Mouse (Mus musculus) C2C12 (cell line): Measurements from ENCODE around the gene Cux1. TPM values are rescaled to one million over a fixed set of nuclear protein-coding genes. Genes with fewer than 3 reads are reported as not detected.
A peak's percentile ranks its signal among the peaks of the same experiment; 100 is the strongest.

Experiments
- H3K27me3 ChIP-seq: one replicate; pipeline ENCODE4 v1.6.1; 2011; ENCODE audit not compliant: control insufficient read depth, insufficient read depth, insufficient read length
- H3K36me3 ChIP-seq: one replicate; pipeline ENCODE4 v1.6.1; 2011; ENCODE audit not compliant: control insufficient read depth, insufficient read depth
- H3K4me3 ChIP-seq: one replicate; pipeline ENCODE4 v1.5.1; 2011; ENCODE audit warnings: mild to moderate bottlenecking, control low read depth; ENCODE audit not compliant: poor library complexity, insufficient read depth, severe bottlenecking
- H3K79me2 ChIP-seq: one replicate; pipeline ENCODE4 v1.6.1; 2011; ENCODE audit not compliant: control insufficient read depth, insufficient read depth
- H3K79me3 ChIP-seq: one replicate; pipeline ENCODE4 v1.6.1; 2011; ENCODE audit warnings: low read depth, control low read depth
- H3ac ChIP-seq: one replicate; pipeline ENCODE3; 2011; ENCODE audit warnings: low read depth; ENCODE audit not compliant: control insufficient read depth, insufficient read length
- CEBPB ChIP-seq: IDR thresholded peaks from one replicate; pipeline ENCODE4 v1.6.1; 2011; ENCODE audit warnings: low read depth, mild to moderate bottlenecking, control low read depth, moderate library complexity
- CTCF ChIP-seq: IDR thresholded peaks from one replicate; pipeline ENCODE4 v1.5.1; 2011; ENCODE audit not compliant: control insufficient read depth, insufficient read depth, insufficient read length
- FOSL1 ChIP-seq: IDR thresholded peaks from one replicate; pipeline ENCODE4 v1.8.0; 2011; ENCODE audit warnings: mild to moderate bottlenecking, low read length; ENCODE audit not compliant: poor library complexity, insufficient read depth, severe bottlenecking
- MAX ChIP-seq: IDR thresholded peaks from one replicate; pipeline ENCODE4 v1.6.1; 2011; ENCODE audit warnings: mild to moderate bottlenecking, control low read depth
- MYOD1 ChIP-seq: IDR thresholded peaks from one replicate; pipeline ENCODE4 v1.6.1; 2011; ENCODE audit warnings: low read depth; ENCODE audit not compliant: control insufficient read depth, insufficient read length
- MYOG ChIP-seq: IDR thresholded peaks from one replicate; pipeline ENCODE4 v1.6.1; 2011; ENCODE audit not compliant: control insufficient read depth, insufficient read length; ENCODE audit errors: extremely low read depth
- USF1 ChIP-seq: IDR thresholded peaks from one replicate; pipeline ENCODE4 v1.6.1; 2011; ENCODE audit warnings: low read depth, mild to moderate bottlenecking, control low read depth, moderate library complexity
- polyA plus RNA-seq: library from polyadenylated mRNA; unstranded; fragments of >200 nt; fragmentation: generic; extraction: Trizol; gene quantifications from one replicate; pipeline ENCODE4 v1.2.1, GENCODE M21; 2012; ENCODE audit warnings: missing spikeins

Gene Cux1
- polyA plus RNA-seq, 1 experiment: 43.9 TPM

DNA sequence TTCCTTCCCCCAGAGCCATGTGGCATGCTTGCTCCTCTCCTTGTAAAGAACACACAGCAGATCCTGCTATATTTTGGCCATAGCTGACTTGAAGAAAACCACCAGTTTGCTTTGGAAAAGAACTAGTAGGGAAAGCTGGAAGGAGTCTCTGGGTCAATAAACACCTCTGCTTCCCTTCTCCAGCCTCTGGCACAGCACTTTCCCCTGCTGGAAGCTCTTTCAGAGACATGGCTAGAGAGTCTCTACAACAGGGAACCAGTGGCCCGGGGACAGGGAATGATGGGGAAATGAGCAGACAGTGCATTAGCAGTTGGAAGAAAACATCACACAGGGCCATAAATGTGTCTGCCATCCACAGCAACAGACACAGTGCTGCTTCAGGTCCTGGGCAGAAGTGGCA is 98.0 kb downstream of the Cux1 start:
- H3K36me3 ChIP-seq: no peaks in the 10 kb centered on the region
- H3K4me3 ChIP-seq: no peak overlapping the region
- no peaks in the 10 kb centered on the region for H3K27me3 ChIP-seq
- TF ChIP-seq FOSL1 (no peak), MYOG (no peak)
- H3K79me2 ChIP-seq: peaks cover 80% of the 10 kb centered on the region
- peaks cover 23% of the 10 kb centered on the region for H3K79me3 ChIP-seq
- no peak overlapping the region for H3ac ChIP-seq

- TF ChIP-seq MYOD1 (no peak), FOSL1 (no peak), MYOG (no peak), MAX (no peak), USF1 (no peak), CEBPB (no peak), CTCF (no peak)
- H3K36me3 ChIP-seq: peaks cover 8% of the 10 kb centered on the region
- H3K79me3 ChIP-seq: peaks cover 32% of the 10 kb centered on the region
- H3ac ChIP-seq: no peak overlapping the region
- peaks cover 80% of the 10 kb centered on the region for H3K79me2 ChIP-seq
- H3K27me3 ChIP-seq: no peaks in the 10 kb centered on the region
- no peak overlapping the region for H3K4me3 ChIP-seq
Observed at GRCm38 (mm10) chr5:136467360-136467999, 99.8 kb downstream of the Cux1 start.

DNA sequence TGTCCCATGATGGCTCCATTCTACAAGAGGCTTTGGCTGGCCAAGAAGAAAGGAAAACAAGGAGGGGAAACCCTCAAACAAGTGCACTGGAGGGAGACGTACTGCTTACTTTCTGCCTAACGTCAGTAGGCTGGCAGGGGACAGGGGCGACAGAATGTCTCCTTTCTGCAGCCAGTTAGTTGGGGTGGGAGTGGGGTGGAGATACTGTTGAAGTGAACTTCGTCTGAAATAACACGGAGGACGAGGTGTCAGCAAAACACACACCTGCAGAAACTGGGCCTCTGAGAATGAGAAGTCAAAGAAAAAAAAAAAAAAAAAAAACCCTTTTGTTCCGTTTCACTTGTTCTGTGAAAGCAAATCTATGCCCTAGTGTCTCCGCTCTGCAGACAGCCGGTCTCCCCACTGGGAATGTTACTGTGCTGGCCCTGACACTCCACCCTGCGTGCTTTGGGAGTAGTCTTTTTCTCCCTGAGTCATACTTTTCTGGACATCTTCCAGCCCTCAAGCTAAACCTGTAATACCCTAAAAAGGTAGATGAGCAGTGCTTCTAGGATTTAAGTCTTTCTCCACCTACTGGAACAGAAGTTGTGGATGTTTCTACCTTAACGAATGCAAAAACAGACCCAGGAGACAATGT is 101.4 kb downstream of the Cux1 start:
- Histone ChIP-seq H3K4me3 (no peak overlapping the region), H3ac (no peak overlapping the region), H3K27me3 (no peaks in the 10 kb centered on the region), H3K36me3 (peaks cover 8% of the 10 kb centered on the region), H3K79me2 (peaks cover 82% of the 10 kb centered on the region), H3K79me3 (peaks cover 33% of the 10 kb centered on the region)
- TF ChIP-seq MAX (no peak), MYOD1 (no peak), CEBPB (no peak), CTCF (no peak), MYOG (no peak), FOSL1 (no peak), USF1 (no peak)

GRCm38 (mm10) chr5:136465366-136465765 is 101.9 kb downstream of the Cux1 start:
- H3K79me2 ChIP-seq: peaks cover 82% of the 10 kb centered on the region

DNA sequence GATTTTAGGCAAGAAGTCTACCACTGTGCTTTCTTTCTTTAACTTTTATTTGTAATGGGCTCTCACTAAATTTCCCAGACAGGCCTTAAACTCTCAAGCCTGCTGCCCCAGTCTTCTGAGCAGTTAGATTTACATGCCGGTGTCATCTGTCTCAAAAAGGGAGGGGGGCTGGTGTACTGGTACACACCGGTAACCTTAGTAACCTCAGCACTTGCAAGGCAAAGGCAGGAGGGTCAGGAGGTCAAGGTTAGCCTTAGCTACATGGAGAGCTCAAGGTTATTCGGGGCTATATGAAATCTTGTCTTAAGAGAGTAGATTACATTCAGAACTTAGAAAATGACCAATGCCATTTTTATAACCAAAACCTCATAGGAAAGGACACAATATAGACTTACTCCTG is 102.4 kb downstream of the Cux1 start:
- Histone ChIP-seq H3K79me3 (peaks cover 29% of the 10 kb centered on the region), H3K36me3 (peaks cover 8% of the 10 kb centered on the region), H3K4me3 (no peak overlapping the region), H3K27me3 (no peaks in the 10 kb centered on the region), H3K79me2 (peaks cover 82% of the 10 kb centered on the region), H3ac (no peak overlapping the region)
- TF ChIP-seq CTCF: no peak

More at GRCm38 (mm10) chr5:136465366-136465765, 101.9 kb downstream of the Cux1 start:
- Histone ChIP-seq H3K36me3 (peaks cover 8% of the 10 kb centered on the region), H3K27me3 (no peaks in the 10 kb centered on the region), H3ac (no peak overlapping the region), H3K4me3 (no peak overlapping the region), H3K79me3 (peaks cover 28% of the 10 kb centered on the region)
- no peak for TF ChIP-seq MAX
- TF ChIP-seq MYOD1: peak; percentile 27
- peak; percentile 58 for TF ChIP-seq FOSL1

- Histone ChIP-seq H3K27me3 (no peaks in the 10 kb centered on the region), H3K4me3 (no peak overlapping the region), H3K79me3 (peaks cover 36% of the 10 kb centered on the region), H3K79me2 (peaks cover 82% of the 10 kb centered on the region), H3K36me3 (peaks cover 8% of the 10 kb centered on the region), H3ac (no peak overlapping the region)
- TF ChIP-seq USF1: no peak
- no peak for TF ChIP-seq MAX
- no peak for TF ChIP-seq CEBPB
Observed at GRCm38 (mm10) chr5:136464128-136464527, 103.2 kb downstream of the Cux1 start.
